Mouse (Mus musculus) kidney, postnatal 14 days (tissue): Measurements from ENCODE around the gene Stub1.
"Not testable (repeated sequence)": the region's sequence is repeated elsewhere in the genome, so short reads cannot be mapped to it uniquely, and the experiment has no call there.

Experiments used
- DNase-seq: peaks from one replicate; pipeline ENCODE4 v3.0.0; 2022; ENCODE audit warnings: mixed read lengths

The Stub1 gene

GRCm38 (mm10) chr17:25833291-25833663, at the start of gene Stub1:
Stub1 (minus strand) TSS chr17:25833404.
- peak; percentile 97 for DNase-seq

GRCm38 (mm10) chr17:25882306-25882705, 49.1 kb upstream of the Stub1 start:
- no peak for DNase-seq

GRCm38 (mm10) chr17:25881691-25882090, 48.5 kb upstream of the Stub1 start:
- no peak for DNase-seq

- DNase-seq = peak; percentile 43
Observed at GRCm38 (mm10) chr17:25880913-25881641, 47.9 kb upstream of the Stub1 start.

GRCm38 (mm10) chr17:25880196-25880910, 47.1 kb upstream of the Stub1 start, which contains the start of gene Wfikkn1:
Wfikkn1 (minus strand) TSS chr17:25880858.
- no peak for DNase-seq

GRCm38 (mm10) chr17:25879750-25880149, 46.5 kb upstream of the Stub1 start:
- no peak for DNase-seq

- peak; percentile 76 for DNase-seq
Observed at GRCm38 (mm10) chr17:25879261-25879660, 46.1 kb upstream of the Stub1 start.

GRCm38 (mm10) chr17:25878611-25879180, 45.5 kb upstream of the Stub1 start:
- DNase-seq = no peak

- no peak for DNase-seq
Observed at GRCm38 (mm10) chr17:25877741-25878610, 44.8 kb upstream of the Stub1 start.

- DNase-seq = no peak
Observed at GRCm38 (mm10) chr17:25877025-25877424, 43.8 kb upstream of the Stub1 start.

GRCm38 (mm10) chr17:25876347-25876915, 43.2 kb upstream of the Stub1 start:
- DNase-seq = peak; percentile 79

- peak; percentile 93 for DNase-seq
Observed at GRCm38 (mm10) chr17:25875171-25876136, 42.2 kb upstream of the Stub1 start.

- DNase-seq = peak; percentile 94
Observed at GRCm38 (mm10) chr17:25874721-25875170, 41.5 kb upstream of the Stub1 start, which contains the start of gene Mettl26. Mettl26 (plus strand) TSS chr17:25875074.

GRCm38 (mm10) chr17:25874148-25874720, 41.0 kb upstream of the Stub1 start:
- peak; percentile 50 for DNase-seq

GRCm38 (mm10) chr17:25873405-25874147, 40.4 kb upstream of the Stub1 start:
- no peak for DNase-seq

GRCm38 (mm10) chr17:25872676-25873075, 39.5 kb upstream of the Stub1 start:
- no peak for DNase-seq

GRCm38 (mm10) chr17:25871566-25871965, 38.4 kb upstream of the Stub1 start:
- DNase-seq = not testable (repeated sequence)

GRCm38 (mm10) chr17:25869954-25870353, 36.8 kb upstream of the Stub1 start:
- no peak for DNase-seq

GRCm38 (mm10) chr17:25869498-25869897, 36.3 kb upstream of the Stub1 start:
- no peak for DNase-seq
